Mouse (Mus musculus): ENCODE results near the gene Eif4e3. TPM values are rescaled to one million over a fixed set of nuclear protein-coding genes. Genes with fewer than 3 reads are reported as not detected.

Gene Eif4e3
- total RNA-seq, 2 experiments from 2014 or later: 19.9 to 24.5 TPM

- DNase-seq (ENCODE audit: low spot score in 2 of 2): no peak
- TF ChIP-seq CTCF (conservative IDR thresholded peaks at IDR 0.05): no peak
Measured at GRCm38 (mm10) chr6:99614566-99615271, 51.9 kb downstream of the Eif4e3 start.

GRCm38 (mm10) chr6:99611866-99612265, 54.7 kb downstream of the Eif4e3 start:
- peak; percentile 74 for TF ChIP-seq CTCF (conservative IDR thresholded peaks at IDR 0.05)
- DNase-seq (ENCODE audit: low spot score in 2 of 2): no peak
- Histone ChIP-seq H3K27ac (no peak overlapping the region), H3K4me3 (no peak overlapping the region)

More at GRCm38 (mm10) chr6:99614566-99615271, 51.9 kb downstream of the Eif4e3 start:
- peak overlapping the region; percentile 57 for H3K27ac ChIP-seq
- H3K4me3 ChIP-seq: no peak overlapping the region

- no peak overlapping the region for H3K4me3 ChIP-seq
- TF ChIP-seq CTCF (conservative IDR thresholded peaks at IDR 0.05): no peak
- H3K27ac ChIP-seq: no peak overlapping the region
- no peak for DNase-seq (ENCODE audit: low spot score in 2 of 2)
Measured at GRCm38 (mm10) chr6:99610454-99611427, 55.8 kb downstream of the Eif4e3 start.

- DNase-seq (ENCODE audit: low spot score in 2 of 2): no peak
- TF ChIP-seq CTCF (conservative IDR thresholded peaks at IDR 0.05): no peak
Measured at GRCm38 (mm10) chr6:99606079-99606478, 60.5 kb downstream of the Eif4e3 start.

GRCm38 (mm10) chr6:99604758-99605157, 61.8 kb downstream of the Eif4e3 start:
- no peak overlapping the region for H3K27ac ChIP-seq
- TF ChIP-seq CTCF (conservative IDR thresholded peaks at IDR 0.05): no peak
- no peak overlapping the region for H3K4me3 ChIP-seq
- DNase-seq (ENCODE audit: low spot score in 2 of 2): no peak

More at GRCm38 (mm10) chr6:99606079-99606478, 60.5 kb downstream of the Eif4e3 start:
- H3K27ac ChIP-seq: no peak overlapping the region
- no peak overlapping the region for H3K4me3 ChIP-seq

- H3K4me3 ChIP-seq: no peak overlapping the region
- no peak for TF ChIP-seq CTCF (conservative IDR thresholded peaks at IDR 0.05)
- H3K27ac ChIP-seq: peak overlapping the region; percentile 72
- DNase-seq (ENCODE audit: low spot score in 2 of 2): no peak
Measured at GRCm38 (mm10) chr6:99602434-99602833, 64.1 kb downstream of the Eif4e3 start.

- H3K4me3 ChIP-seq: no peak overlapping the region
- no peak for DNase-seq (ENCODE audit: low spot score in 2 of 2)
- TF ChIP-seq CTCF (conservative IDR thresholded peaks at IDR 0.05): no peak
- peak overlapping the region; percentile 72 for H3K27ac ChIP-seq
Measured at GRCm38 (mm10) chr6:99600886-99601285, 65.7 kb downstream of the Eif4e3 start.

- Histone ChIP-seq H3K27ac (peak overlapping the region; percentile 72), H3K4me3 (no peak overlapping the region)
- peak; percentile 57 to 66 for DNase-seq (ENCODE audit: low spot score in 2 of 2)
- TF ChIP-seq CTCF (conservative IDR thresholded peaks at IDR 0.05): peak; percentile 82
Measured at GRCm38 (mm10) chr6:99600168-99600793, 66.3 kb downstream of the Eif4e3 start.

- no peak for TF ChIP-seq CTCF (conservative IDR thresholded peaks at IDR 0.05)
- H3K4me3 ChIP-seq: no peak overlapping the region; the same call in 1 of the 2 replicates
- no peak overlapping the region for H3K27ac ChIP-seq
- DNase-seq (ENCODE audit: low spot score in 2 of 2): no peak
Measured at GRCm38 (mm10) chr6:99599651-99600050, 66.9 kb downstream of the Eif4e3 start.

- TF ChIP-seq CTCF (conservative IDR thresholded peaks at IDR 0.05): no peak
- DNase-seq (ENCODE audit: low spot score in 2 of 2): no peak
- no peak overlapping the region for H3K27ac ChIP-seq
- H3K4me3 ChIP-seq: no peak overlapping the region
Measured at GRCm38 (mm10) chr6:99599229-99599628, 67.3 kb downstream of the Eif4e3 start.

- Histone ChIP-seq H3K27ac (no peak overlapping the region), H3K4me3 (no peak overlapping the region)
- DNase-seq (ENCODE audit: low spot score in 2 of 2): peak in 1 of 2 experiments; percentile 23
- TF ChIP-seq CTCF (conservative IDR thresholded peaks at IDR 0.05): no peak
Measured at GRCm38 (mm10) chr6:99577040-99577439, 89.5 kb downstream of the Eif4e3 start.

GRCm38 (mm10) chr6:99575633-99576032, 90.9 kb downstream of the Eif4e3 start:
- H3K4me3 ChIP-seq: no peak overlapping the region
- no peak overlapping the region for H3K27ac ChIP-seq
- TF ChIP-seq CTCF (conservative IDR thresholded peaks at IDR 0.05): no peak
- DNase-seq (ENCODE audit: low spot score in 2 of 2): no peak

Other genes with a start within 250 kb of the Eif4e3 start
- 10 to 100 TPM; 88.5 to 93.5 TPM for gene Foxp1, start 144.1 kb downstream of the Eif4e3 start, total RNA-seq (2021)
- gene Gm20696, start within 50 bp of the Eif4e3 start, total RNA-seq (2021): 1 to 10 TPM; 6.2 to 7.3 TPM
- 10 to 100 TPM; 54.8 to 58.1 TPM for gene Gpr27, start 25.9 kb upstream of the Eif4e3 start, total RNA-seq (2021)
- gene Prok2, start 59.6 kb upstream of the Eif4e3 start, total RNA-seq (2021): under 1 TPM; 0.49 to 0.69 TPM

Data from layer of hippocampus, adult 2 months (tissue).